ENCODE assay signal across 23 mouse cellular contexts in genomic region chr8:46761454-46761853, GRCm38 (mm10). TPM values are rescaled to one million over a fixed set of nuclear protein-coding genes. Genes with fewer than 3 reads are reported as not detected.
DNase-seq lines count a peak whose midpoint lies in the region; ATAC-seq and TF ChIP-seq lines count a peak whose summit lies in the region.
"Had no signal": no experiment of that assay in that cellular context is flagged by ENCODE, and none has a peak within 500 bp of the region (broad histone marks: within the 10 kb centered on the region; RNA-seq: fewer than 3 reads in every experiment).

No protein-coding gene starts in this region.

- no peaks in the 10 kb centered on the region for H3K9me3 ChIP-seq in intestine, embryonic 15.5 days
- no peaks in the 10 kb centered on the region for H3K9me3 ChIP-seq in intestine, postnatal 0 days (ENCODE audit: control insufficient read depth)
- no peaks in the 10 kb centered on the region for H3K9me3 ChIP-seq in lung, postnatal 0 days (ENCODE audit: low read length)
- H3K9me3 ChIP-seq: embryonic facial prominence, embryonic 12.5 days; forebrain, embryonic 13.5 days; heart, embryonic 15.5 days; hindbrain, embryonic 13.5 days had no signal

- DNase-seq in lung, postnatal 0 days (ENCODE audit: low spot score), result peak; percentile 54
- no peak for DNase-seq in lung, postnatal 14 days
- peak; percentile 28 for DNase-seq in adipocyte (ENCODE audit: low spot score)
- DNase-seq in embryo, embryonic 9.5 days (ENCODE audit: extremely low spot score), result no peak
- DNase-seq: adrenal gland, adult 2 months; adrenal gland, postnatal 36 days; cerebellum, adult 2 months; cerebellum, postnatal 10 days; embryo, embryonic 11 days; forebrain, postnatal 0 days; gastrocnemius, postnatal 36 days; heart, adult 18-20 months; heart, postnatal 14 days had no signal

- no peak for TF ChIP-seq CTCF in intestine, postnatal 0 days (IDR thresholded peaks at IDR 0.05; ENCODE audit: low read depth)
- no peak for TF ChIP-seq CTCF in lung, postnatal 0 days (IDR thresholded peaks at IDR 0.05)

- no peaks in the 10 kb centered on the region for H3K36me3 ChIP-seq in intestine, embryonic 15.5 days
- H3K36me3 ChIP-seq in intestine, postnatal 0 days (ENCODE audit: control insufficient read depth, insufficient read depth), result no peaks in the 10 kb centered on the region
- H3K36me3 ChIP-seq in lung, postnatal 0 days (ENCODE audit: insufficient read depth, low read length), result no peaks in the 10 kb centered on the region
- H3K36me3 ChIP-seq: embryonic facial prominence, embryonic 12.5 days; heart, embryonic 15.5 days had no signal

- 72% methylated on average over 6 of the region's 6 CpGs for WGBS in intestine, embryonic 15.5 days
- 51% methylated on average over 6 of the region's 6 CpGs for WGBS in intestine, postnatal 0 days
- WGBS in lung, postnatal 0 days, result 48% methylated on average over 6 of the region's 6 CpGs

- H3K9ac ChIP-seq in intestine, embryonic 15.5 days, result no peak overlapping the region
- no peak overlapping the region for H3K9ac ChIP-seq in intestine, postnatal 0 days (ENCODE audit: low read depth, low read length)
- H3K9ac ChIP-seq in lung, postnatal 0 days (replicated peaks; ENCODE audit: low read depth), result no peak overlapping the region
- H3K9ac ChIP-seq: embryonic facial prominence, embryonic 12.5 days; forebrain, embryonic 13.5 days; forebrain, postnatal 0 days; heart, embryonic 15.5 days; hindbrain, embryonic 13.5 days had no signal

- TF ChIP-seq EP300 in lung, postnatal 0 days (IDR thresholded peaks at IDR 0.05), result 0 out of 2 replicates have a peak, but pooled peaks have one; percentile 13

- no peak overlapping the region for H3K4me2 ChIP-seq in intestine, embryonic 15.5 days (replicated peaks)
- no peak overlapping the region; the same call in 1 of the 2 replicates for H3K4me2 ChIP-seq in intestine, postnatal 0 days (replicated peaks; ENCODE audit: low read depth)
- no peak overlapping the region for H3K4me2 ChIP-seq in lung, postnatal 0 days (replicated peaks; ENCODE audit: low read depth, low read length)
- H3K4me2 ChIP-seq: embryonic facial prominence, embryonic 12.5 days; forebrain, embryonic 13.5 days; heart, embryonic 11.5 days; heart, embryonic 15.5 days; hindbrain, embryonic 13.5 days had no signal

- no peaks in the 10 kb centered on the region for H3K27me3 ChIP-seq in intestine, embryonic 15.5 days (replicated peaks)
- H3K27me3 ChIP-seq in intestine, postnatal 0 days (replicated peaks; ENCODE audit: control insufficient read depth, insufficient read depth, low read length), result no peaks in the 10 kb centered on the region
- no peaks in the 10 kb centered on the region for H3K27me3 ChIP-seq in lung, postnatal 0 days (replicated peaks; ENCODE audit: insufficient read depth, low read length)
- H3K27me3 ChIP-seq: embryonic facial prominence, embryonic 12.5 days; forebrain, embryonic 13.5 days; heart, embryonic 15.5 days; hindbrain, embryonic 13.5 days had no signal

- no peak overlapping the region for H3K4me3 ChIP-seq in intestine, embryonic 15.5 days (replicated peaks)
- no peak overlapping the region for H3K4me3 ChIP-seq in intestine, postnatal 0 days (ENCODE audit: low read depth, low read length)
- no peak overlapping the region for H3K4me3 ChIP-seq in lung, postnatal 0 days (ENCODE audit: low read depth, low read length)
- H3K4me3 ChIP-seq: embryonic facial prominence, embryonic 12.5 days; forebrain, embryonic 13.5 days; heart, embryonic 15.5 days; hindbrain, embryonic 13.5 days had no signal

- H3K4me1 ChIP-seq in intestine, embryonic 15.5 days (replicated peaks), result 0 out of 2 replicates have a peak, but pooled peaks cover 11% of the 10 kb centered on the region
- peaks cover 26% of the 10 kb centered on the region; the same call in 1 of the 2 replicates for H3K4me1 ChIP-seq in intestine, postnatal 0 days (replicated peaks; ENCODE audit: control insufficient read depth, insufficient read depth, low read length)
- H3K4me1 ChIP-seq in lung, postnatal 0 days (ENCODE audit: insufficient read depth, low read depth, low read length), result peaks cover 10% of the 10 kb centered on the region; the same call in 1 of the 2 replicates
- H3K4me1 ChIP-seq: embryonic facial prominence, embryonic 12.5 days; forebrain, embryonic 13.5 days; hindbrain, embryonic 13.5 days had no signal

- H3K27ac ChIP-seq in intestine, embryonic 15.5 days, result peak overlapping the region; percentile 62
- H3K27ac ChIP-seq in intestine, postnatal 0 days (ENCODE audit: low read depth, low read length), result no peak overlapping the region; the same call in 1 of the 2 replicates
- H3K27ac ChIP-seq in lung, postnatal 0 days (ENCODE audit: low read length), result 0 out of 2 replicates have a peak overlapping the region, but pooled peaks have one; percentile 17
- H3K27ac ChIP-seq: embryonic facial prominence, embryonic 12.5 days; forebrain, embryonic 13.5 days; heart, embryonic 15.5 days; hindbrain, embryonic 13.5 days; hindbrain, postnatal 0 days had no signal

- peak; percentile 27; the same call in 1 of the 2 replicates for ATAC-seq in intestine, embryonic 15.5 days
- no peak for ATAC-seq in intestine, postnatal 0 days
- no peak for ATAC-seq in lung, postnatal 0 days
- ATAC-seq in megakaryocyte, adult 5-6 weeks (ENCODE audit: poor library complexity, severe bottlenecking), result 0 out of 2 replicates have a peak, but pooled peaks have one; percentile 14
- no peak for ATAC-seq in activated CD4-positive, CD25-positive, alpha-beta regulatory T cell, adult 4 months
- ATAC-seq: forebrain, embryonic 13.5 days; forebrain, postnatal 0 days; hindbrain, postnatal 0 days had no signal

RNA-seq across cellular contexts. Expression of gene Irf2, which starts 21.9 kb away (rescaled TPM):
- polyA plus RNA-seq in intestine, embryonic 15.5 days (2015; fragmentation: Nextera tagmentation; extraction: Ambion mirVana), result 26.6 and 34.7 TPM in 2 replicates
- polyA plus RNA-seq in intestine, postnatal 0 days (2015; fragmentation: Nextera tagmentation; extraction: Ambion mirVana), result 43.3 and 46.2 TPM in 2 replicates
- polyA plus RNA-seq in lung, postnatal 0 days (2015; fragmentation: Nextera tagmentation; extraction: Ambion mirVana), result 64.9 and 75.4 TPM in 2 replicates
- 152 and 154 TPM in 2 replicates for total RNA-seq in megakaryocyte, adult 5-6 weeks (2015)
- 37.9 and 77.9 TPM in 2 replicates for total RNA-seq in megakaryocyte, adult 5-6 weeks (2017)
- polyA plus RNA-seq in activated CD4-positive, CD25-positive, alpha-beta regulatory T cell, adult 4 months (2017; shearing (Covaris generic)), result 100 to 1,000 TPM; 185 to 208 TPM

Comparison
In these comparisons a context has a peak if more than half of its experiments do, and no peak if none do; other contexts are left out.
1. ATAC-seq: peak in intestine, embryonic 15.5 days (single experiment) and megakaryocyte, adult 5-6 weeks (single experiment); none in intestine, postnatal 0 days (single experiment), lung, postnatal 0 days (single experiment) and activated CD4-positive, CD25-positive, alpha-beta regulatory T cell, adult 4 months (single experiment).
2. DNase-seq: peak in lung, postnatal 0 days (single experiment) and adipocyte (single experiment); none in lung, postnatal 14 days (single experiment) and embryo, embryonic 9.5 days (single experiment).